Mouse (Mus musculus): ENCODE results near the gene Cyp2f2. TPM values are rescaled to one million over a fixed set of nuclear protein-coding genes. Genes with fewer than 3 reads are reported as not detected.

Gene Cyp2f2
- polyA plus RNA-seq, 1 experiment from 2014 or later: 75.8 TPM

DNA sequence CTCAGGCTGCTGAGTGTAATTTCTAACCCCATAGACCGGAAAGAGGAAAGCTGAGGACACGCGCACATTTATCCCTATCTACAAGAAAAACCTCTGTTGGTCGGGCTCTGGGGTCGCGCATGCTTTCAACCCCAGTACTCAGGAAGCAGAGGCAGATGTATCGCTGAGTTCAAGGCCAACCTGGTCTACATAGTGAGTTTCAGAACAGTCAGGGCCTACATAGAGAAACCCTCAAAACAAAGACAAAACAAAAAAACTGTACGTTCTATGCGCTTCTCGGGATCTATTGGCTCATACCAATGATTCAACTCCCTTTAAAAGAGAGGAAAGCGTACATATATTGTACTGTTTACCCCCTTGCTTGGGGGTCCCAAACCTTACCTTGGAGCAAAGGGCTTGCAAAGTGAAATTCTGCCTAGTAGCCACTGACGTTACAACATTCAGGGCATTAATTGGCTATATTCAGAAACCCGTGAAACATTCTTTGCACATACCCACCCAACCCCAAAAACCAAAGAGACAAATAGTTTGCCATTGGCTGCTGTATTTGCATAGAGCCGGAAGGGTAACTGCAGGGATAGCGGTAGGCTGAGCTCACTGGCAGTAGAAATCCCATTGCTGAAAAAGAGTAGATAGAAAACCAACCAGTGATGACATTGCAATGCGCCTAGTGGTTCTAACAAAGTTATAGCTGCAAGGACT, 59.7 kb downstream of the Cyp2f2 start:
- Histone ChIP-seq H3K4me2 (ENCODE audit: low read depth, low read length) (peak overlapping the region; percentile 56), H3K4me1 (replicated peaks; ENCODE audit: control insufficient read depth, insufficient read depth, low read length) (peaks cover 17% of the 10 kb centered on the region), H3K4me3 (ENCODE audit: low read length) (peak overlapping the region; percentile 75), H3K9me3 (ENCODE audit: control insufficient read depth, low read length) (no peaks in the 10 kb centered on the region), H3K36me3 (ENCODE audit: control insufficient read depth, insufficient read depth, low read length) (peaks cover 4% of the 10 kb centered on the region; the same call in 1 of the 2 replicates), H3K9ac (ENCODE audit: low read length) (peak overlapping the region; percentile 55), H3K27me3 (ENCODE audit: control insufficient read depth, insufficient read depth, low read depth, low read length) (no peaks in the 10 kb centered on the region), H3K27ac (ENCODE audit: low read length) (peak overlapping the region; percentile 91)
- WGBS: 37% methylated on average over 16 of the region's 16 CpGs
- ATAC-seq (ENCODE audit: low read depth): no peak

DNA sequence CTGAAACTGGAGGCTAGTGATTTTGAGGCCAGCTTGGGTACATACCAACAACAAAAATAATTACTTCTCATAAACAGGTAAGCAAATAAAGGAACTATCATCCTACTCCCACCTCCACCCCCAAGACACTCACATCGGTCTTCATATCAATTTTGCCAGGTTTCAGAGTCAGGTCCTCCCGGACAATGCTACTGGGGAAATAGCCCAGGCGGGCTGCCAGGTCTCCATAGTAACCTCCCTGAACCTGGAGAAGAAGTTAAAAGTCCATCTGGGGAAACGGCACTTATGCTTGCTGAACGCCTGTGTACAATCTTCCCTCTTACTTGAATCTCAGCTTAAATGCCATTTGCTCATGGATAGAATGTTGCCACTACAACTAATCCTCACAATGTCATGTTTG, 60.3 kb downstream of the Cyp2f2 start:
- WGBS: 19% methylated on average over 5 of the region's 5 CpGs
- H3K4me2 ChIP-seq (ENCODE audit: low read depth, low read length): peak overlapping the region; percentile 56
- peak overlapping the region; percentile 91 for H3K27ac ChIP-seq (ENCODE audit: low read length)
- peak overlapping the region; percentile 75 for H3K4me3 ChIP-seq (ENCODE audit: low read length)
- peak overlapping the region; percentile 24 for H3K9ac ChIP-seq (ENCODE audit: low read length)
- ATAC-seq (ENCODE audit: low read depth): no peak
- peaks cover 5% of the 10 kb centered on the region for H3K36me3 ChIP-seq (ENCODE audit: control insufficient read depth, insufficient read depth, low read length)
- H3K4me1 ChIP-seq (replicated peaks; ENCODE audit: control insufficient read depth, insufficient read depth, low read length): peaks cover 17% of the 10 kb centered on the region
- no peaks in the 10 kb centered on the region for H3K27me3 ChIP-seq (ENCODE audit: control insufficient read depth, insufficient read depth, low read depth, low read length)
- H3K9me3 ChIP-seq (ENCODE audit: control insufficient read depth, low read length): no peaks in the 10 kb centered on the region

DNA sequence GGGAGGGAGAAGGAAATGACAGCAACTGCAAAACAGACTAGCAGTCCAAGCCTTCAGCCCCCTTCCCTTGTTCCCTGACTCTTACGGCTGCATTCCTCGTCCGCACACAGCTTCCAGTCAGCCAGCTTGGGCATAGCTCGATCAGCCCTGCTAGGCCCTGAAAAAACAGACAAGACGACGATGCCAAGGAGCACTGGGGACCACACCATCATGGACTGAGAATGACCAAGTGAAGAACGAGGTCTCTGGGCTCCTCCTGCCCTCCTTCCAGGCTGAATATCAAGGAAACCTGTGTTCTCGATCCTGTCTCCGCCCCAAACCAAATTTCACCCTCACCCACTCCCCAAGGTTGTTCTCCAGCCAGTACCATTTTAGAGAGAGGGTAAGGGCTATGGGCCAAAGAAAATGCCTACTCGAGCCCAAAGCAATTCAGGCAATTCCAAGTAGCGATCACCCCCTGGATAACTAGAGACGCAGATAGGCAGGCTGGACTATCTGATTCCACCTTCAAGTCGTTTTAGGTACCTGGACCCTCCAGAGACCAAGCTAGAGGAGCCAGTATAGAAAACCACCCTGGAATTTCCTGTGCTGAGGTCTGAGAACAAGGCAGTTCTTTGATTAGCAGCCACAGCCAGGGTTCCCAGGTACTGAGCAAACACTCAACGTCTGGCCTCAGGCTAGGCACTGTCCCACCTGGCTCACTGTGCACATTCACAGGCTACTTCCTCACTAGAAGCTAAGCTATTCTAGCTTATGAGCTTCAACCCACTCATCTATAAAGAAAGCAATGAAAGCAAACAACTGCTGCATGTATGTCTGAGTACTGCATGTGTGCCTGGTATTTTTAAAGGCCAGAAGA, 61.4 kb downstream of the Cyp2f2 start, which contains the start of the genes Gm21983 and Mia:
Gene Gm21983, minus strand, starts transcription at position 250 of the 859 bp plus-strand sequence.
Gene Mia, minus strand, starts transcription at position 321 of the 859 bp plus-strand sequence.
- H3K36me3 ChIP-seq (ENCODE audit: control insufficient read depth, insufficient read depth, low read length): peaks cover 14% of the 10 kb centered on the region
- peak within 1 kb of the TSS; percentile 56 for H3K4me2 ChIP-seq (ENCODE audit: low read depth, low read length)
- H3K27ac ChIP-seq (ENCODE audit: low read length): peak within 1 kb of the TSS; percentile 91
- WGBS: 41% methylated on average over 14 of the region's 14 CpGs
- peaks cover 17% of the 10 kb centered on the region for H3K4me1 ChIP-seq (replicated peaks; ENCODE audit: control insufficient read depth, insufficient read depth, low read length)
- peak; percentile 25 for ATAC-seq (ENCODE audit: low read depth)
- peak within 1 kb of the TSS; percentile 24 for H3K9ac ChIP-seq (ENCODE audit: low read length)
- H3K27me3 ChIP-seq (ENCODE audit: control insufficient read depth, insufficient read depth, low read depth, low read length): no peaks in the 10 kb centered on the region
- H3K9me3 ChIP-seq (ENCODE audit: control insufficient read depth, low read length): no peaks in the 10 kb centered on the region
- H3K4me3 ChIP-seq (ENCODE audit: low read length): peak within 1 kb of the TSS; percentile 75

DNA sequence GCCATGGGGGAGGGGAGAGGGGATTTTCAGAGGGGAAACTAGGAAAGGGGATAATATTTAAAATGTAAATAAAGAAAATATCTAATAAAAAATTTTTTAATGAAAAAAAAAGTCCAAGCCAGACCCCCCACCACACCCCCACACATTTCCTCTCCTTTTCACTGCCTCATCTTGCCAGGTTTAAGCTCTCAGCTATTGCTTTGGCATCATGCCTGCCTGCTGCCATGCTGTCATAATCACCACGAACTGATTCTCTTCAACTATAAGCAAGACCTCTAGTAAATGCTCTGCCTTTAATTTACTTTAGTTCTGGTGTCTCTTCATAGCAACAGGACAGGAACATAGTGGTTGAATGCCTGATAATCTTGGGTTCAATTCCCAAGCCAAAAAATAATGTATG, 62.8 kb downstream of the Cyp2f2 start:
- Histone ChIP-seq H3K4me2 (ENCODE audit: low read depth, low read length) (no peak overlapping the region), H3K4me1 (replicated peaks; ENCODE audit: control insufficient read depth, insufficient read depth, low read length) (peaks cover 17% of the 10 kb centered on the region), H3K9ac (ENCODE audit: low read length) (no peak overlapping the region), H3K36me3 (ENCODE audit: control insufficient read depth, insufficient read depth, low read length) (peaks cover 23% of the 10 kb centered on the region), H3K9me3 (ENCODE audit: control insufficient read depth, low read length) (no peaks in the 10 kb centered on the region), H3K27me3 (ENCODE audit: control insufficient read depth, insufficient read depth, low read depth, low read length) (no peaks in the 10 kb centered on the region), H3K27ac (ENCODE audit: low read length) (peak overlapping the region; percentile 91), H3K4me3 (ENCODE audit: low read length) (no peak overlapping the region)
- ATAC-seq (ENCODE audit: low read depth): no peak
- 54% methylated on average over 1 of the region's 1 CpGs for WGBS

Small RNA genes lying within 50 kb of the gene (microRNA-seq; reads per million reads assigned to microRNA genes)
- gene Mir3101: not detected

Other genes with a start within 250 kb of the Cyp2f2 start
- not detected in 2 replicates for gene Cyp2a22, start 180.5 kb upstream of the Cyp2f2 start, polyA plus RNA-seq (2015; fragmentation: Nextera tagmentation; extraction: Ambion mirVana)
- not detected in 2 replicates for gene Cyp2a12, start 90.8 kb upstream of the Cyp2f2 start, polyA plus RNA-seq (2015; fragmentation: Nextera tagmentation; extraction: Ambion mirVana)
- 0.18 TPM in 1 of 2 replicates, not detected in the other for gene Cyp2t4, start 33.8 kb downstream of the Cyp2f2 start, polyA plus RNA-seq (2015; fragmentation: Nextera tagmentation; extraction: Ambion mirVana)
- gene Egln2, start 46.9 kb downstream of the Cyp2f2 start, polyA plus RNA-seq (2015; fragmentation: Nextera tagmentation; extraction: Ambion mirVana): 68.8 and 72.9 TPM in 2 replicates
- 73.2 and 76.1 TPM in 2 replicates for gene Rab4b, start 59.0 kb downstream of the Cyp2f2 start, polyA plus RNA-seq (2015; fragmentation: Nextera tagmentation; extraction: Ambion mirVana)
- gene Gm21983, start 61.2 kb downstream of the Cyp2f2 start, polyA plus RNA-seq (2015; fragmentation: Nextera tagmentation; extraction: Ambion mirVana): 1.4 and 1.7 TPM in 2 replicates
- gene Mia, start 61.2 kb downstream of the Cyp2f2 start, polyA plus RNA-seq (2015; fragmentation: Nextera tagmentation; extraction: Ambion mirVana): 170 and 185 TPM in 2 replicates
- 3.1 and 3.5 TPM in 2 replicates for gene BC024978, start 75.9 kb downstream of the Cyp2f2 start, polyA plus RNA-seq (2015; fragmentation: Nextera tagmentation; extraction: Ambion mirVana)
- gene Snrpa, start 76.4 kb downstream of the Cyp2f2 start, polyA plus RNA-seq (2015; fragmentation: Nextera tagmentation; extraction: Ambion mirVana): 246 and 251 TPM in 2 replicates
- gene Itpkc, start 108.8 kb downstream of the Cyp2f2 start, polyA plus RNA-seq (2015; fragmentation: Nextera tagmentation; extraction: Ambion mirVana): 4.1 and 4.3 TPM in 2 replicates
- 23.4 and 23.5 TPM in 2 replicates for gene Coq8b, start 113.1 kb downstream of the Cyp2f2 start, polyA plus RNA-seq (2015; fragmentation: Nextera tagmentation; extraction: Ambion mirVana)
- 14.8 and 14.9 TPM in 2 replicates for gene Numbl, start 138.5 kb downstream of the Cyp2f2 start, polyA plus RNA-seq (2015; fragmentation: Nextera tagmentation; extraction: Ambion mirVana)
- 107 and 127 TPM in 2 replicates for gene Ltbp4, start 217.8 kb downstream of the Cyp2f2 start, polyA plus RNA-seq (2015; fragmentation: Nextera tagmentation; extraction: Ambion mirVana)
- 43.6 and 46.2 TPM in 2 replicates for gene Shkbp1, start 236.1 kb downstream of the Cyp2f2 start, polyA plus RNA-seq (2015; fragmentation: Nextera tagmentation; extraction: Ambion mirVana)
- 0.52 and 1.1 TPM in 2 replicates for gene Gm20479, start 237.5 kb downstream of the Cyp2f2 start, polyA plus RNA-seq (2015; fragmentation: Nextera tagmentation; extraction: Ambion mirVana)